In genomic region chr13:60895406-60896160, GRCm38 (mm10) we compare ENCODE assay signal across 29 mouse cellular contexts. TPM values are rescaled to one million over a fixed set of nuclear protein-coding genes. Genes with fewer than 3 reads are reported as not detected.
"Had no signal": no experiment of that assay in that cellular context is flagged by ENCODE, and none has a peak within 500 bp of the region (broad histone marks: within the 10 kb centered on the region; RNA-seq: fewer than 3 reads in every experiment).

No protein-coding gene starts in this region.

- H3K27ac ChIP-seq: kidney, embryonic 15.5 days; left cerebral cortex, adult 2 months; liver, embryonic 12.5 days; liver, embryonic 15.5 days; lung, embryonic 15.5 days; midbrain, embryonic 12.5 days; midbrain, embryonic 15.5 days; stomach, postnatal 0 days had no signal

- H3K9me3 ChIP-seq: kidney, embryonic 15.5 days; liver, embryonic 12.5 days; liver, embryonic 15.5 days; lung, embryonic 15.5 days had no signal

- H3K4me2 ChIP-seq: kidney, embryonic 15.5 days; liver, embryonic 12.5 days; liver, embryonic 15.5 days; lung, embryonic 15.5 days; midbrain, embryonic 12.5 days; midbrain, embryonic 15.5 days had no signal

- H3K4me3 ChIP-seq: kidney, embryonic 15.5 days; left cerebral cortex, adult 2 months; liver, embryonic 12.5 days; liver, embryonic 15.5 days; lung, embryonic 15.5 days; midbrain, embryonic 12.5 days; midbrain, embryonic 15.5 days; myocyte had no signal

- ATAC-seq: liver, embryonic 12.5 days; midbrain, embryonic 15.5 days had no signal

- H3K9ac ChIP-seq: kidney, embryonic 15.5 days; liver, embryonic 12.5 days; liver, embryonic 15.5 days; lung, embryonic 15.5 days; midbrain, embryonic 12.5 days; midbrain, embryonic 15.5 days had no signal

- H3K36me3 ChIP-seq: kidney, embryonic 15.5 days; liver, embryonic 12.5 days; liver, embryonic 15.5 days; lung, embryonic 15.5 days; midbrain, embryonic 12.5 days; midbrain, embryonic 15.5 days had no signal

- H3K4me1 ChIP-seq: kidney, embryonic 15.5 days; liver, embryonic 12.5 days; liver, embryonic 15.5 days; lung, embryonic 15.5 days; midbrain, embryonic 12.5 days; midbrain, embryonic 15.5 days had no signal

- DNase-seq: kidney, adult 8-10 months; kidney, postnatal 10 days; kidney, postnatal 36 days; layer of hippocampus, postnatal 36 days; lung, adult 18-20 months; lung, postnatal 10 days; lung, postnatal 36 days; right cerebral cortex, postnatal 4 days; thymus, adult 2 months; thymus, postnatal 14 days; thymus, postnatal 4 days had no signal

- H3K27me3 ChIP-seq: kidney, embryonic 15.5 days; liver, embryonic 12.5 days; liver, embryonic 15.5 days; lung, embryonic 15.5 days; midbrain, embryonic 12.5 days; midbrain, embryonic 15.5 days had no signal

RNA-seq across cellular contexts. Expression of gene Gm49392, which starts 1.1 kb away (rescaled TPM):
- total RNA-seq: layer of hippocampus, postnatal 10 days; layer of hippocampus, postnatal 36 days; left cerebral cortex, postnatal 36 days had no signal
- polyA plus RNA-seq: liver, embryonic 15.5 days; midbrain, embryonic 12.5 days; midbrain, embryonic 15.5 days; neural tube, embryonic 14.5 days; stomach, embryonic 14.5 days had no signal

RNA-seq across cellular contexts. Expression of gene Tpbpb, which starts 9.1 kb away (rescaled TPM):
- total RNA-seq: layer of hippocampus, adult 8-10 months; layer of hippocampus, postnatal 10 days; layer of hippocampus, postnatal 36 days; left cerebral cortex, adult 2 months; left cerebral cortex, postnatal 10 days; left cerebral cortex, postnatal 36 days had no signal
- polyA plus RNA-seq: kidney, embryonic 15.5 days; limb, embryonic 11.5 days; liver, embryonic 12.5 days; liver, embryonic 15.5 days; lung, embryonic 15.5 days; midbrain, embryonic 12.5 days; midbrain, embryonic 15.5 days; myocyte; neural tube, embryonic 11.5 days; neural tube, embryonic 14.5 days; stomach, embryonic 14.5 days; stomach, postnatal 0 days; thymus, adult 2 months had no signal

RNA-seq across cellular contexts. Expression of gene 4930486L24Rik, which starts 31.3 kb away (rescaled TPM):
- total RNA-seq: layer of hippocampus, postnatal 10 days; layer of hippocampus, postnatal 36 days; left cerebral cortex, postnatal 10 days had no signal
- polyA plus RNA-seq: limb, embryonic 11.5 days; limb, embryonic 14.5 days; liver, embryonic 12.5 days; lung, embryonic 15.5 days; neural tube, embryonic 11.5 days; neural tube, embryonic 14.5 days; stomach, embryonic 14.5 days; stomach, postnatal 0 days had no signal

RNA-seq across cellular contexts. Expression of gene Gm49393, which starts 39.8 kb away (rescaled TPM):
- total RNA-seq: layer of hippocampus, adult 8-10 months; layer of hippocampus, postnatal 10 days; layer of hippocampus, postnatal 36 days; left cerebral cortex, adult 2 months; left cerebral cortex, postnatal 10 days; left cerebral cortex, postnatal 36 days had no signal
- polyA plus RNA-seq: limb, embryonic 11.5 days; limb, embryonic 14.5 days; liver, embryonic 12.5 days; liver, embryonic 15.5 days; lung, embryonic 15.5 days; midbrain, embryonic 12.5 days; midbrain, embryonic 15.5 days; neural tube, embryonic 11.5 days; neural tube, embryonic 14.5 days; stomach, embryonic 14.5 days; thymus, adult 2 months had no signal
